Mouse (Mus musculus): ENCODE results near the gene Alpk3. TPM values are rescaled to one million over a fixed set of nuclear protein-coding genes. Genes with fewer than 3 reads are reported as not detected.

The Alpk3 gene
- polyA plus RNA-seq, 2 experiments, result 3.5 to 3.9 TPM

DNA sequence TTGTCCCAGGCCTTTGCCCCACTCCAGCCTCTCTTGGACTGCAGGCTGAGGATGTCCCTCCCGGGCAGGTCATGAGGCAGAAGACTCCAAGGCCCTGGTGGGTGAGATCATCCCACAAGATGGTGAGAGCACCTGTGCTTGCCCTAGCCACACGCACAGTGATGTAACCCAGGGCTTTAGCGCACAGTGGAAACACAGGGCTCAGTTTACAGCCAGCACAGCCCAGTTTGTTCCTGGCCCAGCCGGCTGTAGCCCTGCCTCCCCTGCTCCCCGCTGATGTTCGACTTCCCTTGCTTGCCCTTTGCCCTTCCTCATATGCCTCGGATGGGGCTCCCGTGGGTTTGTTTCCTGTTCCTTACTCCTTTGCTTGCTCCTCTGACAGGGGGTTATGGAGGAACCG is 17.1 kb downstream of the Alpk3 start:
- 37% methylated on average over 9 of the region's 9 CpGs for WGBS
- no peak overlapping the region for H3K27ac ChIP-seq (replicated peaks; ENCODE audit: low read depth, low read length)
- peaks cover 6% of the 10 kb centered on the region; the same call in 1 of the 2 replicates for H3K4me1 ChIP-seq (ENCODE audit: control insufficient read depth, insufficient read depth, low read length)
- no peak overlapping the region for H3K9ac ChIP-seq (ENCODE audit: low read depth, low read length, severe bottlenecking)
- H3K4me3 ChIP-seq (replicated peaks; ENCODE audit: low read length), result no peak overlapping the region
- no peak overlapping the region for H3K4me2 ChIP-seq (replicated peaks; ENCODE audit: low read depth, low read length, severe bottlenecking)
- DNase-seq (ENCODE audit: low spot score) (no peak), ATAC-seq (ENCODE audit: low FRiP score, low read depth) (peak; percentile 23; the same call in 1 of the 2 replicates)
- H3K27me3 ChIP-seq (ENCODE audit: control insufficient read depth, insufficient read depth, low read length), result no peaks in the 10 kb centered on the region
- no peak for TF ChIP-seq POLR2A (IDR thresholded peaks at IDR 0.05; ENCODE audit: borderline replicate concordance, extremely low read depth, insufficient read depth, insufficient read length)
- no peaks in the 10 kb centered on the region for H3K36me3 ChIP-seq (ENCODE audit: control insufficient read depth, insufficient read depth, low read length)
- peaks cover 3% of the 10 kb centered on the region; the same call in 1 of the 2 replicates for H3K9me3 ChIP-seq (ENCODE audit: control insufficient read depth, low read length)

DNA sequence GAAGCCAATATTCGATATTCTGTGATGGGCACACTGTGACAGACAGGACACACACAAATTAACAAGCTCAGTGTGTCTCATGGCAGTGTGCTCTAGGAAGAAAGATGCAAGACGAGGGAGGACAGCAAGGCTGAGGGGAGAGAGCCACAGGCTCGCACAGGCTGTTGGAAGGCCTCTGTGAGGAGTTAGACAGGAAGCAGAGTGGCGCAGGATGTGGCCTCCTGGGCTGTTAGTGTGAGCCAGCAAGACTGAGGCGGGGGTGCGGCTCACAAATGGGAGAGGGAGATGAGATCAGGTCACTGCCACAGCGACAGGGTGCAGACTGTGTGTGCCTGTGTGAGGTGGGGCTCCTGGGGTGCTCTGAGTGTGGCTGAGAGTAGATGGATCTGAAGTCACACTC is 17.9 kb downstream of the Alpk3 start:
- no peak for DNase-seq (ENCODE audit: low spot score)
- TF ChIP-seq POLR2A (IDR thresholded peaks at IDR 0.05; ENCODE audit: borderline replicate concordance, extremely low read depth, insufficient read depth, insufficient read length), result no peak

DNA sequence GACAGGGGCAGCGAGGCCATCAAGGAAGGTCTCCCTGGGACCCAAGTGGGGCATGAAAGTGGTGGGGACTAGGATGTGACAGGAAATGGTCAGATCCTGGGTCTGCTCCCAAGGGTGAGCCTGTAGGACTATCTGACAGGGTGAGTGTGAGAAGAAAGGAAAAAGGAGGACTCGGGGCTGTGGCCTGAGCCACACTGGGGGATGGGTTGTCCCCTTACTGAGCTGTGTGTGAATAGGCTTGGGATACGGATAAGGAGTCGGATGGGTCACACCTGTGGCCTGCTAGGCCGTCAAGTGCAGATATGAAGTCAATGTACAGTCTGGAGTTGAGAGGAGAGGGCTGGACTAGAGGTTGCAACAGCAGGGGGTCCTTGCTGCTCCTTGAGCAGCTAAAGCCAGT is 18.3 kb downstream of the Alpk3 start:
- 84% methylated on average over 5 of the region's 5 CpGs for WGBS

More for the DNA sequence above, 17.9 kb downstream of the Alpk3 start:
- no peak overlapping the region for H3K27ac ChIP-seq (replicated peaks; ENCODE audit: low read depth, low read length)
- no peak overlapping the region for H3K9ac ChIP-seq (ENCODE audit: low read depth, low read length, severe bottlenecking)
- H3K9me3 ChIP-seq (ENCODE audit: control insufficient read depth, low read length), result peaks cover 3% of the 10 kb centered on the region; the same call in 1 of the 2 replicates
- H3K36me3 ChIP-seq (ENCODE audit: control insufficient read depth, insufficient read depth, low read length), result no peaks in the 10 kb centered on the region
- H3K27me3 ChIP-seq (ENCODE audit: control insufficient read depth, insufficient read depth, low read length), result no peaks in the 10 kb centered on the region
- 56% methylated on average over 7 of the region's 7 CpGs for WGBS
- no peak overlapping the region for H3K4me3 ChIP-seq (replicated peaks; ENCODE audit: low read length)
- H3K4me1 ChIP-seq (ENCODE audit: control insufficient read depth, insufficient read depth, low read length), result peaks cover 6% of the 10 kb centered on the region; the same call in 1 of the 2 replicates
- ATAC-seq (ENCODE audit: low FRiP score, low read depth), result no peak
- no peak overlapping the region for H3K4me2 ChIP-seq (replicated peaks; ENCODE audit: low read depth, low read length, severe bottlenecking)

DNA sequence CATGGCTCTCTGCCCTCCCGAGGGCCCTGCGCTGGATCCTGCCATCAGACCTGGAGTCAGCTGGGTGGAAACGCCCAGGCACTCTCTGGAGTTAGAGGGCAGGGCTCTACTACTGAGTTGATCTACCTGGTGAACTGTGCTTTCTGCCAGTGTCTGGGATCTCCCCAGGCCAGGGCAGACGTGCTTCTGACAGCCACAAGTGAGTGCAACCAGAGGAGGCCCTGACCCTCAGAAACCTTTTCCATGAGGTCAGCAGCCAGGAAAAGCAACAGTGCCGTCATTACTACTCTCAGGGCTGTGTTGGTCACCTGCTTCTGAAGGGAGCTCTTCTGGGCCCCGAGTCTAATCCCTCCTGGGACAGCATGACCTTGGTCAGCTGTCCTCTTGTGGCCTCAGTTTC is 19.6 kb downstream of the Alpk3 start:
- Histone ChIP-seq H3K4me3 (replicated peaks; ENCODE audit: low read length) (no peak overlapping the region), H3K9me3 (ENCODE audit: control insufficient read depth, low read length) (peaks cover 3% of the 10 kb centered on the region; the same call in 1 of the 2 replicates), H3K36me3 (ENCODE audit: control insufficient read depth, insufficient read depth, low read length) (no peaks in the 10 kb centered on the region), H3K9ac (ENCODE audit: low read depth, low read length, severe bottlenecking) (no peak overlapping the region), H3K4me2 (replicated peaks; ENCODE audit: low read depth, low read length, severe bottlenecking) (no peak overlapping the region), H3K27ac (replicated peaks; ENCODE audit: low read depth, low read length) (no peak overlapping the region), H3K4me1 (ENCODE audit: control insufficient read depth, insufficient read depth, low read length) (peaks cover 6% of the 10 kb centered on the region; the same call in 1 of the 2 replicates), H3K27me3 (ENCODE audit: control insufficient read depth, insufficient read depth, low read length) (no peaks in the 10 kb centered on the region)
- ATAC-seq (ENCODE audit: low FRiP score, low read depth), result no peak
- TF ChIP-seq POLR2A (IDR thresholded peaks at IDR 0.05; ENCODE audit: borderline replicate concordance, extremely low read depth, insufficient read depth, insufficient read length), result no peak
- whole genome bisulfite sequencing, result 63% methylated on average over 6 of the region's 6 CpGs
- no peak for DNase-seq (ENCODE audit: low spot score)

More for the DNA sequence above, 18.3 kb downstream of the Alpk3 start:
- H3K4me1 ChIP-seq (ENCODE audit: control insufficient read depth, insufficient read depth, low read length), result peaks cover 6% of the 10 kb centered on the region; the same call in 1 of the 2 replicates
- H3K9ac ChIP-seq (ENCODE audit: low read depth, low read length, severe bottlenecking), result no peak overlapping the region
- no peak for ATAC-seq (ENCODE audit: low FRiP score, low read depth)
- TF ChIP-seq POLR2A (IDR thresholded peaks at IDR 0.05; ENCODE audit: borderline replicate concordance, extremely low read depth, insufficient read depth, insufficient read length), result no peak
- no peaks in the 10 kb centered on the region for H3K27me3 ChIP-seq (ENCODE audit: control insufficient read depth, insufficient read depth, low read length)
- no peak overlapping the region for H3K4me2 ChIP-seq (replicated peaks; ENCODE audit: low read depth, low read length, severe bottlenecking)
- DNase-seq (ENCODE audit: low spot score), result no peak
- peaks cover 3% of the 10 kb centered on the region; the same call in 1 of the 2 replicates for H3K9me3 ChIP-seq (ENCODE audit: control insufficient read depth, low read length)
- no peak overlapping the region for H3K4me3 ChIP-seq (replicated peaks; ENCODE audit: low read length)
- no peaks in the 10 kb centered on the region for H3K36me3 ChIP-seq (ENCODE audit: control insufficient read depth, insufficient read depth, low read length)
- H3K27ac ChIP-seq (replicated peaks; ENCODE audit: low read depth, low read length), result no peak overlapping the region

DNA sequence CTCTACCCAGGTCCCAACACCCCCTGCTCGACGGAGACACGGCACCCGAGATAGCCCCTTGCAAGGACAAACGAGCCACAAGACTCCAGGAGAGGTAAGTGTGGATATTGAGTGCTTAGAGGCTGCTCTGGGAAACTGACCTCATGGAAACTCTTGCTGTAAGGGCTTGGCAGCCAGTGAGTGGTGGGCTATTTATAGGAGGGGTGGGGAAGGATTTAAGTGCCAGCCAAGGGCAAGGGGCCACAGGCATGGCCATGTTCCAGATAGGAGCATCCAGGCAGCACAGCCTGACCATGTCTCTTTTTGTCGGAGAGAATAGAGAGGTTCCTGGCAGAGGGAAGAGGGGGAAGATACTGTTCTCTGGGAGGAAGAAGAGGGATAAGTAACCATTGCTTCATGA is 21.3 kb downstream of the Alpk3 start:
- Histone ChIP-seq H3K4me1 (ENCODE audit: control insufficient read depth, insufficient read depth, low read length) (peaks cover 3% of the 10 kb centered on the region; the same call in 1 of the 2 replicates), H3K36me3 (ENCODE audit: control insufficient read depth, insufficient read depth, low read length) (no peaks in the 10 kb centered on the region), H3K4me2 (replicated peaks; ENCODE audit: low read depth, low read length, severe bottlenecking) (no peak overlapping the region), H3K9ac (ENCODE audit: low read depth, low read length, severe bottlenecking) (no peak overlapping the region), H3K27me3 (ENCODE audit: control insufficient read depth, insufficient read depth, low read length) (no peaks in the 10 kb centered on the region), H3K27ac (replicated peaks; ENCODE audit: low read depth, low read length) (no peak overlapping the region), H3K9me3 (ENCODE audit: control insufficient read depth, low read length) (no peaks in the 10 kb centered on the region), H3K4me3 (replicated peaks; ENCODE audit: low read length) (no peak overlapping the region)
- WGBS, result 79% methylated on average over 6 of the region's 6 CpGs
- DNase-seq (ENCODE audit: low spot score) (peak; percentile 27), ATAC-seq (ENCODE audit: low FRiP score, low read depth) (no peak)
- no peak for TF ChIP-seq POLR2A (IDR thresholded peaks at IDR 0.05; ENCODE audit: borderline replicate concordance, extremely low read depth, insufficient read depth, insufficient read length)

Data from limb, embryonic 14.5 days (tissue).